Mouse (Mus musculus): ENCODE measurements around the gene Zbtb40.
A peak's percentile ranks its signal among the peaks of the same experiment; 100 is the strongest.

The Zbtb40 gene

GRCm38 (mm10) chr4:137033115-137033887, 15.3 kb downstream of the Zbtb40 start:
- DNase-seq (ENCODE audit: low spot score), result no peak

DNA sequence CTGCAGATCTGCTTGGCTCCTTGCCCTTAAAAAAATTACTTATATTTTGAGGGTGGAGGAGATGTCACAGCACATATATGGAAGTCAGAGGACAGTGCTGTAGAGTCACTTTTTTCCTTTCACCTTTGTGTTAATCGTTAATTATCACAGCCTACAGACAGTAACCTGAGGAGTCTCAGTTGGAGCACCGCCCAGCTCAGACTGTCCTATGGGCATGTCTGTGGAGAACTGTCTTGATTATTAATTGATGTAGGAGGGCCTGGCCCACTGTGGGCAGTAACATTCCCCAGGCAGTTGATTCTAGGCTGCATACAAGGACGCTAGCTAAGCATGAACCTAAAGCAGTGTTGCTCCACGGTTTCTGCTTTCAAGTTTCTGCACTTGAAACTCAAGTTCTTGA, 16.1 kb downstream of the Zbtb40 start:
- DNase-seq (ENCODE audit: low spot score), result no peak

DNA sequence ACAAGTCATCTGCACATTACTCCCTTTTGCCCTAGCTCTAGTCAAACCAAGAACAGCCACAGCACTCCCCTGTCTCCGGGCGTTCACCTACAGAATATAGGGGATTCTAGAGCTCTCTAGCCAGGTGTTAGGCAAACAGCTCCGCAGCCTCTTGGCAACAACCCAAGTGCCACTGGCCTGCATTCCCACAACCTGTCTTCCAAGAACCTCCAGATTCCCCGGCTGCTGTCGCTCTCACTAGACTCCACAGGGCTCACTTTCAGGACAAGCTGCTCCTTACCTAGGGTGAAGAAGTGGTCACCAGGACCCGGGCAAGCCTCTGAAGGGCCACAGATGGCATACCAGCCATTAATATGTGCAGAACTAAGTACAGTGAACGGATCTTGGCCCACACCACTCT, 17.3 kb downstream of the Zbtb40 start:
- DNase-seq (ENCODE audit: low spot score), result no peak

DNA sequence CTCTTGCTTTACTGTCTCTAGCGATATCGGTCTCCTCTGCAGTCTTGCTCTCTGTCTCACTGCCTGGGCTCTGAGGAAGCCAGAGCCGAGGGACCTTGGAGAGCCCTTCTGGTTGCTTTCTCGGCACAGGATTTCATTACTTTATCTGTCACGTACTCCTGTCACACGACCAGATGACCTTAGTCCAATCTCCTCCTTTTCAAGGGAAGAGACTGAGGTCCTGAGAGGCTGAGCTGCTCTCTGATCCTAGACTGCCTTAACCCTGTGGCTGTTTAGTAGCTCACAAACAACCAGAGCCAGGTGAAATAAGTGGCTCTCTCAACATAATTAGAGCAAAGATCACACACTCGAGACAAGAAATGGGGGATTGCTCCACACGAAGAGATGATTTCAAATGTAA, 19.3 kb downstream of the Zbtb40 start:
- DNase-seq (ENCODE audit: low spot score), result peak; percentile 20

- no peak for DNase-seq (ENCODE audit: low spot score)
These were observed 21.6 kb downstream of the Zbtb40 start for GRCm38 (mm10) chr4:137027051-137027450.

DNA sequence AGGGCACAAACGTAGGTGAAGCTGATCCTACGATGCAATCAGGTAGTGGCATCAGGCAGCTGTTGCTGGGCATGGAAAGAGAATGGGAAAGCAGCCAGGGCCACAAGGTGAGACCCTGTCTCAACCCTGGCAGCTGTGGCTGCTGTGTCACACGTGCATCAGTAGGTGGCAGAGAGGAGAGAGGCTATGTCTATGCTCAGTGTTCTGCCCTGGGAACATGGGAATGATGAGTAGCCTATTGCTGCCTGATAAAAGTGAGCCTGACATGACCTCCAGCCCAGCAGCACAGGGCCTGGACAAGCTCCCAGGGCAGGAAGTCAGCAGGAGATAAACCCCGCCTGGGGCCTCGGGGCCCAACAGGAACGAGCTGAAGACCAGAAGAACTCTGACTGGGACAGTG, 23.0 kb downstream of the Zbtb40 start:
- no peak for DNase-seq (ENCODE audit: low spot score)

DNA sequence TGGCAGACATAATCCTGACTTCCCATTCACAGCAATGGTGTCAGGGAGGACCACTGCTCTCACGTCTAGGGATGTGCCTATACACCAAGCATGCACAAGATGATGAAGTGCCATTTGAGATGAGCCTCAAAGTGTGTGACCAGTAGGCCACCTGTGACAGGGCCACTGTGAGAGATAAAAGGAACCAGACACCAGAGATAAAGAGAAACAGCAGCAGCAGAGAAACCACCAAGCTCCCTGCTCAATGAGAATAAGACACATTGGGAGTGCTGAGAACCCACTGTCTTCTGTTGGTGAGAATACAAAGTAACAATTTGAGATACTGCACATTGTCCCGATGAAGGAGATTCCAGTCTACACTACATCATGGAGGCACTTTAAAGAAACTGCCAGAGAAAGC, 23.5 kb downstream of the Zbtb40 start:
- no peak for DNase-seq (ENCODE audit: low spot score)

DNA sequence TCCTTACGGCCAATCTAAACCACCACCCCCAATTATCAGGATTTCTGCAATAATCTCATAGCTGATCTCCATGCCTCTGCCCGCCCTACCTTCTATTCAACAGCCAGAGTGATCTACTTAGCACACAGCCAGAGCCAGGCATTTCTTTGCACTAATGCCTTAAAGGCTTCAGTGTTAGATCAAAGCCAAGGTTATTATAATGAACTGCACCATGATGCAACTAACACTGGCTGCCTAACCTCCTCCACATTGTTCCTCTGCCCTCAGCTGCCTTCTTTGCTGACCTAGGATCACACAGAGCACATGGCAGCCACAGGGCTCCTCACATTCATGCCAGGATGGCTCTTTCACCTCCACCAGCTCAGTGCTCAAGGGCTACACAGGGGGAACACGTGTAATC, 28.5 kb downstream of the Zbtb40 start:
- DNase-seq (ENCODE audit: low spot score), result no peak

DNA sequence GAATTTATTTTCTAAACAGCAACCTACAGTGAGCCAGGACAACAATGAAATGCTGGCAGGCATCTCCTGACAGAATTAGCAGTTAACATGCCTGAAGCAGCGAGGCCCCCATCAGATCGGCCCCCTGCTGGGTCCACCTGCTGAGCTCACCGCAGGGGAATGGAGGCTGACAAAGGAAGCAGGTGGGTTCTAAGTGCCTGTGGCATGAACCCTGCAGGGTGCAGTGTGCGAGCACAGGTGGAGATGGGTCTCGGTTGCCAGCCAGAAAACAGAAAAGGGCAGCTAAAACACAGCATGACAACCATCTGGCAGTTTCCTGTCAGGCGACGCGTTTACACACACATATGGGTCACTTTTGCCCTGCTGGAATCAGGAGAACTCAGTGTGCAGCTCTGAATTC, 32.7 kb downstream of the Zbtb40 start:
- DNase-seq (ENCODE audit: low spot score), result no peak

GRCm38 (mm10) chr4:137015476-137015856, 33.1 kb downstream of the Zbtb40 start:
- DNase-seq (ENCODE audit: low spot score), result no peak

GRCm38 (mm10) chr4:137014654-137015475, 33.7 kb downstream of the Zbtb40 start:
- DNase-seq (ENCODE audit: low spot score), result no peak

DNA sequence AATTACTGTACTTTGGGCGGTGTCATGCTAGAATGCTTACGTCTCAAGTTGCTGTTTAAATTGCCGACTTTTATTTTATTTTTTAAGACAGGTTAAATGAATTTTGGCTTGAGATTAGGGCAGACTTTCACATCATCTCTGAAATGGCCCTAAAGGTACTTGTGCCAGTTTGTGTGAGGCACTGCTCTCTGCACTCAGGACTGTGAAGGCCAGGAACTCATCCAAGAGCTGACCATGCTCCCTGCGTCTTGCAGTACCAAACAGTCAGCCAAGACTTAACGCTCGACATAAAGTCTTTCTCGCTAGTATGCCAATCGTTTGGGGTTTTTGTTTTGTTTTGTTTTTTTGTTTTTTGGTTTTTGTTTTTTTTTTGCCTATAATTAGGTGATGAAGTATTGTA, 34.5 kb downstream of the Zbtb40 start:
- no peak for DNase-seq (ENCODE audit: low spot score)

GRCm38 (mm10) chr4:137006966-137007365, 41.6 kb downstream of the Zbtb40 start:
- DNase-seq (ENCODE audit: low spot score), result no peak

- no peak for DNase-seq (ENCODE audit: low spot score)
These were observed 46.8 kb downstream of the Zbtb40 start for GRCm38 (mm10) chr4:137001825-137002224.

DNA sequence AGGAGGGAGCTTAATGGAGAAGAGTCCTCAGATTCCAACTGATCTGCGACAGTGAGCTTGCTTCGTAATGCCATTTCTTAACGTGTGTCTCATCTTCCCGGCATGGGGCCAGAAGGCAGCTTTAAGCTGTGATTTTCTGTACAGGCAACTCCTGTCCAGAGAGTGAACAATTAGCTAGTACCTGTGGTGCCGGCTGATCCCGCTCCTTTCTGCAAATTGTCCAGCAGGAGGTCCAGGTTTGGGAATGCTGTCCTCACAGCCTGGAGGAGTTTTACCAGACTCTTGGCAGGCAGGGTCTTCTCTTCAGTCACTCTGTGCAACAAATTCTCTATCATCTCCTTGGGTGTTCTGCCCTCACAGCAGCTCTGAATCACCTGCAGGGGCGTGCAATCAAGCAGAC, 47.6 kb downstream of the Zbtb40 start:
- no peak for DNase-seq (ENCODE audit: low spot score)

DNA sequence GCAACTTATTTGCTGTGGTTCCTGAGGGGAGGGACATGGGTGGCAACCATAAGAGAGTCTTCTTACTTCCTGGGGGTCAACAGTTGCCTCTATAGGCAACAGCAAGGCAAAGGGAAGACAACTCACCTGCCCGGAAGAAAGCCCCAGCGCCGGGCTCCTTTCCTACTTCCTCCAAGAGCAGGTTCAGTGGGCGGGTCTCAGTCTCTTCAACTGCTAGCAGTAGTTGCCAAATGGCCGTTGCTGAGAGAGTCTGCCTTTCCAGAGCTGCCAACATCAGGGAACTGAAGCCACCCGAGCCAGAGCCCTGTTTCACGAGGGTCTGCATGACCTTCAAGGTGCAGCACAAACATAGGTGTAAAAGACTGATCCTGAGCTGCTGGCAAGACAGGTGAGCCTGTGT, 50.2 kb downstream of the Zbtb40 start:
- DNase-seq (ENCODE audit: low spot score), result no peak

GRCm38 (mm10) chr4:136997723-136998345, 50.8 kb downstream of the Zbtb40 start:
- DNase-seq (ENCODE audit: low spot score), result no peak

DNA sequence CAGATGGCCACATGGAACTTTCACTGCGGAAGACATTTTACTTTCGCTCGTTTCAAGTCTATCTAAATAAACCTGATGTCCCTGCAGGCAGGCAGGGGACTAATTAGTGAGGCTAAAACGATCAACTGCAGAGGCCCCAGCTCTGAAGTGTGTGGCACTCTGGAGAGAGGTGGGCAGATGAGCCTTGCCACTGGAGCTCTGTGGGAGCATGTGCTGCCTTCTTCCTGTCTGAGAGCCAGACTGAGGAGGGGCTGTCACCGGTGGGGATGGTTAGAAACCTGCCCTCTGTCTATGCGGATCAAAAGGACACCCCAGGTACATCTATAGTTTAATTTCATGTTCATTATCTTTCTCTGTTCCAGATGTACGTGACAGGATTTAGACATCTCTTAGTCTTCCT, 51.7 kb downstream of the Zbtb40 start:
- DNase-seq (ENCODE audit: low spot score), result no peak

- no peak for DNase-seq (ENCODE audit: low spot score)
These were observed 53.2 kb downstream of the Zbtb40 start for GRCm38 (mm10) chr4:136995361-136995760.

GRCm38 (mm10) chr4:136981993-136982695, 66.5 kb downstream of the Zbtb40 start:
- no peak for DNase-seq (ENCODE audit: low spot score)

DNA sequence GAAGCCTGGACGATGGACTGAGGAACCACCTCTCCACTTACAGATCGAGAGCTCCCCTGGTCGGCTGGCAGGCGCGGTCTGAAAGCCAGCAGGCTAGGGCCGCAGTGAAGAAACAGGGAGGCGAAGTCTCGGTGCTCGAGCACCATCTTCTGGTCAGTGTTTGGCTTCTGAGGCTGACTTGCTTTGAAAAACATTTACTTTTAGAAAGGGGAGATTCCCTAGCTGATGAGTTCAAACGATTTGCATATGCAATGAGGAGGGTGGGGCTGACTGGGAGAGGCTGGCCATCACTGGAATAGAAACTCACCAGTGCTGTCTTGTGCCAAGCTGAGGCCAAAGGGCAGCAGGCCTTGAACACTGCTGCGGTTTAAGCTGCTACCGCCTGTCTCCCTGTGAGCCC, 67.3 kb downstream of the Zbtb40 start:
- peak; percentile 55 for DNase-seq (ENCODE audit: low spot score)

GRCm38 (mm10) chr4:136980921-136981320, 67.7 kb downstream of the Zbtb40 start:
- DNase-seq (ENCODE audit: low spot score), result no peak

Measured in yolk sac, embryonic 10.5 days (tissue).